Mouse (Mus musculus) brain, embryonic 18.5 days (tissue): ENCODE measurements at regions not wholly inside any gene's neighbourhood (a gene's known extent, or its start where the extent isn't known, plus 50 kb on each side); places are given as distances from the start of the nearest gene placed in this dataset.
A peak's percentile ranks its signal among the peaks of the same experiment; 100 is the strongest.

Source experiments
- DNase-seq: peaks from one replicate; pipeline ENCODE4 v3.0.0-alpha.2; 2012; ENCODE audit warnings: low read depth, low spot score

- no peak for DNase-seq
Observed at GRCm38 (mm10) chr4:83915871-83916270, 390.5 kb downstream of the Ccdc171 start.

GRCm38 (mm10) chr4:83917009-83917408 is 391.7 kb downstream of the Ccdc171 start:
- DNase-seq, result no peak

GRCm38 (mm10) chr4:83918093-83918492 is 392.7 kb downstream of the Ccdc171 start:
- DNase-seq, result no peak

GRCm38 (mm10) chr4:83919041-83919440 is 393.7 kb downstream of the Ccdc171 start:
- DNase-seq, result no peak

GRCm38 (mm10) chr4:83925118-83925842 is 399.9 kb downstream of the Ccdc171 start:
- no peak for DNase-seq

GRCm38 (mm10) chr4:83926195-83926731 is 400.9 kb downstream of the Ccdc171 start:
- no peak for DNase-seq

GRCm38 (mm10) chr4:83931897-83932654 is 406.7 kb downstream of the Ccdc171 start:
- no peak for DNase-seq

GRCm38 (mm10) chr4:83941693-83942092 is 416.3 kb downstream of the Ccdc171 start:
- no peak for DNase-seq

GRCm38 (mm10) chr4:83949612-83950011 is 424.3 kb downstream of the Ccdc171 start:
- no peak for DNase-seq

GRCm38 (mm10) chr4:83950809-83951409 is 425.6 kb downstream of the Ccdc171 start:
- DNase-seq, result no peak

GRCm38 (mm10) chr4:83956252-83956904 is 431.0 kb downstream of the Ccdc171 start:
- DNase-seq, result no peak

GRCm38 (mm10) chr4:83957217-83957692 is 431.9 kb downstream of the Ccdc171 start:
- no peak for DNase-seq

GRCm38 (mm10) chr4:83966898-83967297 is 441.6 kb downstream of the Ccdc171 start:
- DNase-seq, result no peak

- no peak for DNase-seq
Observed at GRCm38 (mm10) chr4:83973162-83973561, 447.8 kb downstream of the Ccdc171 start.

GRCm38 (mm10) chr4:83974214-83975012 is 449.1 kb downstream of the Ccdc171 start:
- DNase-seq, result no peak

- DNase-seq, result no peak
Observed at GRCm38 (mm10) chr4:83975569-83975968, 450.2 kb downstream of the Ccdc171 start.

- DNase-seq, result no peak
Observed at GRCm38 (mm10) chr4:83976067-83976466, 450.7 kb downstream of the Ccdc171 start.

GRCm38 (mm10) chr4:83979088-83979487 is 453.7 kb downstream of the Ccdc171 start:
- no peak for DNase-seq

GRCm38 (mm10) chr4:83984671-83985391 is 459.5 kb downstream of the Ccdc171 start:
- peak; percentile 39 for DNase-seq

GRCm38 (mm10) chr4:83985451-83985850 is 460.1 kb downstream of the Ccdc171 start:
- no peak for DNase-seq
